Mouse (Mus musculus) liver, embryonic 12.5 days (tissue): ENCODE data around the gene Slfn3. TPM values are rescaled to one million over a fixed set of nuclear protein-coding genes. Genes with fewer than 3 reads are reported as not detected.

Experiments used
- polyA plus RNA-seq: library from polyadenylated mRNA; unstranded; fragments of >200 nt; fragmentation: Nextera tagmentation; extraction: Ambion mirVana; gene quantifications from 2 replicates; pipeline ENCODE4 v1.2.1, GENCODE M21; 2016

The Slfn3 gene
- polyA plus RNA-seq, 1 experiment from 2014 or later, result 1.3 TPM

Other genes starting within 250 kb of the Slfn3 start
- 0.83 and 0.92 TPM in 2 replicates for gene Slfn5, start 240.0 kb upstream of the Slfn3 start, polyA plus RNA-seq
- 7.6 and 8.3 TPM in 2 replicates for gene Slfn9, start 199.5 kb upstream of the Slfn3 start, polyA plus RNA-seq
- gene Slfn8, start 170.5 kb upstream of the Slfn3 start, polyA plus RNA-seq, result 0.38 and 0.72 TPM in 2 replicates
- gene Slfn2, start 126.2 kb upstream of the Slfn3 start, polyA plus RNA-seq, result 3.5 and 3.6 TPM in 2 replicates
- 0.08 and 0.13 TPM in 2 replicates for gene Slfn1, start 74.5 kb upstream of the Slfn3 start, polyA plus RNA-seq
- not detected in 2 replicates for gene Slfn4, start 16.1 kb upstream of the Slfn3 start, polyA plus RNA-seq
- gene Slfn14, start 95.4 kb downstream of the Slfn3 start, polyA plus RNA-seq, result 14.5 and 15.6 TPM in 2 replicates
- gene Ap2b1, start 107.7 kb downstream of the Slfn3 start, polyA plus RNA-seq, result 32.8 and 33.4 TPM in 2 replicates
- gene Pex12, start 111.3 kb downstream of the Slfn3 start, polyA plus RNA-seq, result 8.2 and 8.3 TPM in 2 replicates
- gene Rasl10b, start 217.8 kb downstream of the Slfn3 start, polyA plus RNA-seq, result 0.57 and 0.99 TPM in 2 replicates
- not detected in 2 replicates for gene Gas2l2, start 238.1 kb downstream of the Slfn3 start, polyA plus RNA-seq
- gene 1700020L24Rik, start 246.3 kb downstream of the Slfn3 start, polyA plus RNA-seq, result 0.22 and 0.70 TPM in 2 replicates